Mouse (Mus musculus): Measurements from ENCODE around the gene S100pbp. TPM values are rescaled to one million over a fixed set of nuclear protein-coding genes. Genes with fewer than 3 reads are reported as not detected.
"Not testable (repeated sequence)": the region's sequence is repeated elsewhere in the genome, so short reads cannot be mapped to it uniquely, and the experiment has no call there.

Gene S100pbp
- polyA plus RNA-seq, 1 experiment from 2014 or later = 12.6 TPM

- peak; percentile 57 for DNase-seq (ENCODE audit: low spot score)
- 37% methylated on average over 47 of the region's 55 CpGs for WGBS
- Histone ChIP-seq H3K27ac (replicated peaks; ENCODE audit: low read depth, low read length) (no peak overlapping the region), H3K4me1 (ENCODE audit: control insufficient read depth, insufficient read depth, low read length) (peaks cover 58% of the 10 kb centered on the region), H3K27me3 (replicated peaks; ENCODE audit: control insufficient read depth, insufficient read depth, low read length) (no peaks in the 10 kb centered on the region), H3K9me3 (ENCODE audit: control insufficient read depth, low read length) (no peaks in the 10 kb centered on the region), H3K9ac (ENCODE audit: low read depth, low read length) (peak overlapping the region; percentile 48), H3K36me3 (ENCODE audit: control insufficient read depth, insufficient read depth, low read length) (peaks cover 57% of the 10 kb centered on the region), H3K4me2 (ENCODE audit: low read depth, low read length) (peak overlapping the region; percentile 52), H3K4me3 (ENCODE audit: low read depth, low read length) (peak overlapping the region; percentile 13)
- peak; percentile 14; the same call in 1 of the 2 replicates for ATAC-seq (ENCODE audit: low read depth)
Measured at GRCm38 (mm10) chr4:129223421-129224281, 34.1 kb upstream of the S100pbp start.

- peaks cover 69% of the 10 kb centered on the region for H3K36me3 ChIP-seq (ENCODE audit: control insufficient read depth, insufficient read depth, low read length)
- no peak for ATAC-seq (ENCODE audit: low read depth)
Measured at GRCm38 (mm10) chr4:129222019-129222925, 32.7 kb upstream of the S100pbp start.

GRCm38 (mm10) chr4:129221097-129222010, 31.8 kb upstream of the S100pbp start:
- no peak overlapping the region for H3K27ac ChIP-seq (replicated peaks; ENCODE audit: low read depth, low read length)
- no peaks in the 10 kb centered on the region for H3K27me3 ChIP-seq (replicated peaks; ENCODE audit: control insufficient read depth, insufficient read depth, low read length)
- no peak for ATAC-seq (ENCODE audit: low read depth)
- DNase-seq (ENCODE audit: low spot score) = no peak
- no peak overlapping the region for H3K4me3 ChIP-seq (ENCODE audit: low read depth, low read length)
- peaks cover 79% of the 10 kb centered on the region for H3K36me3 ChIP-seq (ENCODE audit: control insufficient read depth, insufficient read depth, low read length)
- no peak overlapping the region for H3K4me2 ChIP-seq (ENCODE audit: low read depth, low read length)
- H3K9me3 ChIP-seq (ENCODE audit: control insufficient read depth, low read length) = no peaks in the 10 kb centered on the region
- peaks cover 41% of the 10 kb centered on the region for H3K4me1 ChIP-seq (ENCODE audit: control insufficient read depth, insufficient read depth, low read length)
- WGBS = 77% methylated on average over 23 of the region's 23 CpGs
- H3K9ac ChIP-seq (ENCODE audit: low read depth, low read length) = no peak overlapping the region

More at GRCm38 (mm10) chr4:129222019-129222925, 32.7 kb upstream of the S100pbp start:
- Histone ChIP-seq H3K4me2 (ENCODE audit: low read depth, low read length) (no peak overlapping the region), H3K27me3 (replicated peaks; ENCODE audit: control insufficient read depth, insufficient read depth, low read length) (no peaks in the 10 kb centered on the region), H3K9me3 (ENCODE audit: control insufficient read depth, low read length) (no peaks in the 10 kb centered on the region), H3K4me3 (ENCODE audit: low read depth, low read length) (no peak overlapping the region), H3K4me1 (ENCODE audit: control insufficient read depth, insufficient read depth, low read length) (peaks cover 50% of the 10 kb centered on the region), H3K9ac (ENCODE audit: low read depth, low read length) (no peak overlapping the region), H3K27ac (replicated peaks; ENCODE audit: low read depth, low read length) (no peak overlapping the region)
- 79% methylated on average over 28 of the region's 31 CpGs for WGBS
- DNase-seq (ENCODE audit: low spot score) = no peak

GRCm38 (mm10) chr4:129220376-129221089, 31.0 kb upstream of the S100pbp start:
- ATAC-seq (ENCODE audit: low read depth) (no peak), DNase-seq (ENCODE audit: low spot score) (no peak)
- Histone ChIP-seq H3K4me2 (ENCODE audit: low read depth, low read length) (no peak overlapping the region), H3K36me3 (ENCODE audit: control insufficient read depth, insufficient read depth, low read length) (peaks cover 87% of the 10 kb centered on the region), H3K9me3 (ENCODE audit: control insufficient read depth, low read length) (no peaks in the 10 kb centered on the region), H3K27ac (replicated peaks; ENCODE audit: low read depth, low read length) (peak overlapping the region; percentile 44; the same call in 1 of the 2 replicates), H3K9ac (ENCODE audit: low read depth, low read length) (no peak overlapping the region), H3K4me3 (ENCODE audit: low read depth, low read length) (no peak overlapping the region), H3K27me3 (replicated peaks; ENCODE audit: control insufficient read depth, insufficient read depth, low read length) (no peaks in the 10 kb centered on the region), H3K4me1 (ENCODE audit: control insufficient read depth, insufficient read depth, low read length) (peaks cover 32% of the 10 kb centered on the region)
- WGBS = 59% methylated on average over 7 of the region's 7 CpGs

GRCm38 (mm10) chr4:129219198-129219597, 29.7 kb upstream of the S100pbp start:
- H3K4me2 ChIP-seq (ENCODE audit: low read depth, low read length) = no peak overlapping the region
- peaks cover 95% of the 10 kb centered on the region for H3K36me3 ChIP-seq (ENCODE audit: control insufficient read depth, insufficient read depth, low read length)
- DNase-seq (ENCODE audit: low spot score) (no peak), ATAC-seq (ENCODE audit: low read depth) (no peak)
- H3K4me3 ChIP-seq (ENCODE audit: low read depth, low read length) = no peak overlapping the region
- no peaks in the 10 kb centered on the region for H3K27me3 ChIP-seq (replicated peaks; ENCODE audit: control insufficient read depth, insufficient read depth, low read length)
- no peak overlapping the region for H3K9ac ChIP-seq (ENCODE audit: low read depth, low read length)
- H3K9me3 ChIP-seq (ENCODE audit: control insufficient read depth, low read length) = no peaks in the 10 kb centered on the region
- peaks cover 27% of the 10 kb centered on the region for H3K4me1 ChIP-seq (ENCODE audit: control insufficient read depth, insufficient read depth, low read length)
- WGBS = 62% methylated on average over 10 of the region's 10 CpGs
- H3K27ac ChIP-seq (replicated peaks; ENCODE audit: low read depth, low read length) = peak overlapping the region; percentile 74

GRCm38 (mm10) chr4:129218569-129219175, 29.1 kb upstream of the S100pbp start:
- Histone ChIP-seq H3K27ac (replicated peaks; ENCODE audit: low read depth, low read length) (peak overlapping the region; percentile 74), H3K9me3 (ENCODE audit: control insufficient read depth, low read length) (no peaks in the 10 kb centered on the region), H3K4me1 (ENCODE audit: control insufficient read depth, insufficient read depth, low read length) (peaks cover 22% of the 10 kb centered on the region), H3K9ac (ENCODE audit: low read depth, low read length) (no peak overlapping the region), H3K4me3 (ENCODE audit: low read depth, low read length) (no peak overlapping the region), H3K27me3 (replicated peaks; ENCODE audit: control insufficient read depth, insufficient read depth, low read length) (no peaks in the 10 kb centered on the region), H3K4me2 (ENCODE audit: low read depth, low read length) (no peak overlapping the region), H3K36me3 (ENCODE audit: control insufficient read depth, insufficient read depth, low read length) (peaks cover 96% of the 10 kb centered on the region)
- ATAC-seq (ENCODE audit: low read depth) = peak; percentile 48
- WGBS = 47% methylated on average over 7 of the region's 7 CpGs
- peak; percentile 88 for DNase-seq (ENCODE audit: low spot score)

- H3K4me3 ChIP-seq (ENCODE audit: low read depth, low read length); H3K4me2 ChIP-seq (ENCODE audit: low read depth, low read length); ATAC-seq (ENCODE audit: low read depth); DNase-seq (ENCODE audit: low spot score); H3K27me3 ChIP-seq (replicated peaks; ENCODE audit: control insufficient read depth, insufficient read depth, low read length); H3K9me3 ChIP-seq (ENCODE audit: control insufficient read depth, low read length); H3K9ac ChIP-seq (ENCODE audit: low read depth, low read length); H3K27ac ChIP-seq (replicated peaks; ENCODE audit: low read depth, low read length); H3K4me1 ChIP-seq (ENCODE audit: control insufficient read depth, insufficient read depth, low read length): not testable (repeated sequence)
- whole genome bisulfite sequencing = 68% methylated on average over 3 of the region's 3 CpGs
- peaks cover 98% of the 10 kb centered on the region for H3K36me3 ChIP-seq (ENCODE audit: control insufficient read depth, insufficient read depth, low read length)
Measured at GRCm38 (mm10) chr4:129212486-129212885, 23.0 kb upstream of the S100pbp start.

All from embryonic facial prominence, embryonic 14.5 days (tissue).